Mouse (Mus musculus) midbrain, embryonic 15.5 days (tissue): ENCODE results near the gene Bcl7c. TPM values are rescaled to one million over a fixed set of nuclear protein-coding genes. Genes with fewer than 3 reads are reported as not detected.
"Not testable (repeated sequence)": the region's sequence is repeated elsewhere in the genome, so short reads cannot be mapped to it uniquely, and the experiment has no call there.

Experiments
- ATAC-seq: fragments of 200-750 bp; cut with Nextera tagmentation; replicated peaks from 2 replicates; pipeline ENCODE4 v1.8.0; 2017; ENCODE audit warnings: moderate TSS enrichment
- H3K27ac ChIP-seq: fragments of 300-500 bp; sonication (generic); 2 replicates; pipeline ENCODE4 v1.5.1; 2015; ENCODE audit warnings: mild to moderate bottlenecking, inconsistent platforms
- H3K27me3 ChIP-seq: fragments of 300-500 bp; sonication (generic); replicated peaks from 2 replicates; pipeline ENCODE4 v1.6.1; 2015; ENCODE audit warnings: inconsistent platforms
- H3K36me3 ChIP-seq: fragments of 300-500 bp; sonication (generic); replicated peaks from 2 replicates; pipeline ENCODE4 v1.6.1; 2015; ENCODE audit warnings: inconsistent platforms
- H3K4me1 ChIP-seq: fragments of 300-500 bp; sonication (generic); 2 replicates; pipeline ENCODE4 v1.6.1; 2015; ENCODE audit warnings: inconsistent platforms
- H3K4me2 ChIP-seq: fragments of 300-500 bp; sonication (generic); 2 replicates; pipeline ENCODE4 v1.6.1; 2015; ENCODE audit warnings: inconsistent platforms, mild to moderate bottlenecking, moderate library complexity
- H3K4me3 ChIP-seq: fragments of 300-500 bp; sonication (generic); 2 replicates; pipeline ENCODE4 v1.5.1; 2015; ENCODE audit warnings: mild to moderate bottlenecking, inconsistent platforms
- H3K9ac ChIP-seq: fragments of 300-500 bp; sonication (generic); 2 replicates; pipeline ENCODE4 v1.6.1; 2015; ENCODE audit warnings: mild to moderate bottlenecking, inconsistent platforms
- H3K9me3 ChIP-seq: fragments of 300-500 bp; sonication (generic); 2 replicates; pipeline ENCODE4 v1.6.1; 2016; ENCODE audit warnings: inconsistent platforms
- WGBS: fragments of 180-500 bp; shearing (Covaris S2); methylation state at CpG from one replicate; pipeline ENCODE4 v1.1.7; 2015; ENCODE audit warnings: mixed read lengths; 5-methylcytosine and 5-hydroxymethylcytosine counted together
- polyA plus RNA-seq: library from polyadenylated mRNA; unstranded; fragments of >200 nt; fragmentation: Nextera tagmentation; extraction: Ambion mirVana; gene quantifications from 2 replicates; pipeline ENCODE4 v1.2.1, GENCODE M21; 2015

Bcl7c gene
- polyA plus RNA-seq, 1 experiment from 2014 or later = 52.9 TPM

GRCm38 (mm10) chr7:127711456-127711855 lies 2.7 kb upstream of the Bcl7c start:
- Histone ChIP-seq H3K27me3 (no peaks in the 10 kb centered on the region), H3K36me3 (no peaks in the 10 kb centered on the region), H3K9ac (no peak overlapping the region), H3K9me3 (no peaks in the 10 kb centered on the region), H3K4me3 (no peak overlapping the region), H3K4me2 (no peak overlapping the region), H3K4me1 (peaks cover 33% of the 10 kb centered on the region), H3K27ac (no peak overlapping the region)
- WGBS = 69% methylated on average over 3 of the region's 3 CpGs
- ATAC-seq = no peak

- ATAC-seq = no peak
- Histone ChIP-seq H3K36me3 (no peaks in the 10 kb centered on the region), H3K9ac (no peak overlapping the region), H3K4me3 (no peak overlapping the region), H3K27ac (no peak overlapping the region), H3K9me3 (no peaks in the 10 kb centered on the region), H3K27me3 (no peaks in the 10 kb centered on the region), H3K4me1 (peaks cover 33% of the 10 kb centered on the region), H3K4me2 (no peak overlapping the region)
- 92% methylated on average over 3 of the region's 3 CpGs for WGBS
Observed at GRCm38 (mm10) chr7:127711031-127711430, 2.3 kb upstream of the Bcl7c start.

- Histone ChIP-seq H3K27me3 (no peaks in the 10 kb centered on the region), H3K36me3 (peaks cover 9% of the 10 kb centered on the region; the same call in 1 of the 2 replicates), H3K4me2 (peak overlapping the region; percentile 70), H3K4me1 (peaks cover 33% of the 10 kb centered on the region), H3K27ac (peak overlapping the region; percentile 93), H3K9me3 (no peaks in the 10 kb centered on the region), H3K9ac (no peak overlapping the region), H3K4me3 (peak overlapping the region; percentile 85)
- no peak for ATAC-seq
- 76% methylated on average over 5 of the region's 5 CpGs for WGBS
Observed at GRCm38 (mm10) chr7:127709261-127709979, 687 bp upstream of the Bcl7c start.

- no peaks in the 10 kb centered on the region for H3K27me3 ChIP-seq
- peak overlapping the region; percentile 85 for H3K4me3 ChIP-seq
- peaks cover 18% of the 10 kb centered on the region; the same call in 1 of the 2 replicates for H3K36me3 ChIP-seq
- peak overlapping the region; percentile 91 for H3K9ac ChIP-seq
- peak overlapping the region; percentile 70 for H3K4me2 ChIP-seq
- WGBS = 0% methylated on average over 5 of the region's 5 CpGs
- ATAC-seq = peak; percentile 7
- peak overlapping the region; percentile 93 for H3K27ac ChIP-seq
- H3K4me1 ChIP-seq = peaks cover 28% of the 10 kb centered on the region
- H3K9me3 ChIP-seq = no peaks in the 10 kb centered on the region
Observed at GRCm38 (mm10) chr7:127707957-127708206, 851 bp downstream of the Bcl7c start.

- H3K4me3 ChIP-seq = peak overlapping the region; percentile 85
- H3K27me3 ChIP-seq = no peaks in the 10 kb centered on the region
- H3K4me2 ChIP-seq = peak overlapping the region; percentile 70
- 24% methylated on average over 22 of the region's 22 CpGs for WGBS
- H3K9ac ChIP-seq = peak overlapping the region; percentile 91
- no peak; the same call in 1 of the 2 replicates for ATAC-seq
- peak overlapping the region; percentile 93 for H3K27ac ChIP-seq
- peaks cover 22% of the 10 kb centered on the region for H3K4me1 ChIP-seq
- H3K9me3 ChIP-seq = no peaks in the 10 kb centered on the region
- H3K36me3 ChIP-seq = peaks cover 20% of the 10 kb centered on the region; the same call in 1 of the 2 replicates
Observed at GRCm38 (mm10) chr7:127707045-127707956, 1.4 kb downstream of the Bcl7c start.

GRCm38 (mm10) chr7:127705706-127706105 lies 3.0 kb downstream of the Bcl7c start:
- peaks cover 21% of the 10 kb centered on the region for H3K4me1 ChIP-seq
- ATAC-seq = no peak
- no peaks in the 10 kb centered on the region for H3K9me3 ChIP-seq
- no peak overlapping the region for H3K9ac ChIP-seq
- H3K4me2 ChIP-seq = no peak overlapping the region
- WGBS = 82% methylated on average over 4 of the region's 4 CpGs
- H3K27me3 ChIP-seq = no peaks in the 10 kb centered on the region
- no peak overlapping the region for H3K4me3 ChIP-seq
- H3K27ac ChIP-seq = no peak overlapping the region
- H3K36me3 ChIP-seq = peaks cover 20% of the 10 kb centered on the region; the same call in 1 of the 2 replicates

- no peak overlapping the region for H3K4me2 ChIP-seq
- no peak for ATAC-seq
- 88% methylated on average over 6 of the region's 6 CpGs for WGBS
- no peaks in the 10 kb centered on the region for H3K27me3 ChIP-seq
- peaks cover 21% of the 10 kb centered on the region for H3K4me1 ChIP-seq
- H3K27ac ChIP-seq = no peak overlapping the region
- no peak overlapping the region for H3K4me3 ChIP-seq
- no peak overlapping the region for H3K9ac ChIP-seq
- H3K9me3 ChIP-seq = no peaks in the 10 kb centered on the region
- peaks cover 20% of the 10 kb centered on the region; the same call in 1 of the 2 replicates for H3K36me3 ChIP-seq
Observed at GRCm38 (mm10) chr7:127704598-127704997, 4.1 kb downstream of the Bcl7c start.

- Histone ChIP-seq H3K9me3 (no peaks in the 10 kb centered on the region), H3K4me2 (no peak overlapping the region), H3K4me3 (no peak overlapping the region), H3K27me3 (no peaks in the 10 kb centered on the region), H3K9ac (no peak overlapping the region), H3K27ac (no peak overlapping the region), H3K36me3 (peaks cover 20% of the 10 kb centered on the region; the same call in 1 of the 2 replicates), H3K4me1 (peaks cover 14% of the 10 kb centered on the region)
- WGBS = 91% methylated on average over 8 of the region's 8 CpGs
- no peak for ATAC-seq
Observed at GRCm38 (mm10) chr7:127703561-127704178, 5.1 kb downstream of the Bcl7c start.

- H3K9me3 ChIP-seq = no peaks in the 10 kb centered on the region
- H3K36me3 ChIP-seq = peaks cover 20% of the 10 kb centered on the region; the same call in 1 of the 2 replicates
- H3K4me1 ChIP-seq = no peaks in the 10 kb centered on the region
- WGBS = 88% methylated on average over 3 of the region's 3 CpGs
- H3K4me3 ChIP-seq = no peak overlapping the region
- H3K4me2 ChIP-seq = no peak overlapping the region
- H3K27me3 ChIP-seq = no peaks in the 10 kb centered on the region
- H3K9ac ChIP-seq = no peak overlapping the region
- H3K27ac ChIP-seq = no peak overlapping the region
- ATAC-seq = no peak
Observed at GRCm38 (mm10) chr7:127700712-127701331, 7.9 kb downstream of the Bcl7c start.

GRCm38 (mm10) chr7:127698986-127699385 lies 9.7 kb downstream of the Bcl7c start:
- H3K4me1 ChIP-seq = no peaks in the 10 kb centered on the region
- H3K4me3 ChIP-seq = no peak overlapping the region
- no peaks in the 10 kb centered on the region for H3K27me3 ChIP-seq
- no peaks in the 10 kb centered on the region for H3K9me3 ChIP-seq
- no peak overlapping the region for H3K9ac ChIP-seq
- no peak overlapping the region for H3K4me2 ChIP-seq
- peaks cover 14% of the 10 kb centered on the region; the same call in 1 of the 2 replicates for H3K36me3 ChIP-seq
- ATAC-seq = no peak
- no peak overlapping the region for H3K27ac ChIP-seq
- 81% methylated on average over 6 of the region's 6 CpGs for WGBS

GRCm38 (mm10) chr7:127693730-127694129 lies 15.0 kb downstream of the Bcl7c start:
- H3K27me3 ChIP-seq, H3K27ac ChIP-seq, H3K9ac ChIP-seq, H3K9me3 ChIP-seq, ATAC-seq, H3K4me1 ChIP-seq, H3K36me3 ChIP-seq, H3K4me3 ChIP-seq, H3K4me2 ChIP-seq: not testable (repeated sequence)
- 94% methylated on average over 7 of the region's 7 CpGs for WGBS

- Histone ChIP-seq H3K4me3 (no peak overlapping the region), H3K27ac (no peak overlapping the region), H3K27me3 (no peaks in the 10 kb centered on the region), H3K9ac (no peak overlapping the region), H3K4me2 (no peak overlapping the region), H3K4me1 (peaks cover 7% of the 10 kb centered on the region), H3K36me3 (peaks cover 8% of the 10 kb centered on the region; the same call in 1 of the 2 replicates), H3K9me3 (no peaks in the 10 kb centered on the region)
- WGBS = 95% methylated on average over 8 of the region's 8 CpGs
- no peak for ATAC-seq
Observed at GRCm38 (mm10) chr7:127693290-127693689, 15.4 kb downstream of the Bcl7c start.
